17 mouse cellular contexts compared by ENCODE assay signal in the genomic region with DNA sequence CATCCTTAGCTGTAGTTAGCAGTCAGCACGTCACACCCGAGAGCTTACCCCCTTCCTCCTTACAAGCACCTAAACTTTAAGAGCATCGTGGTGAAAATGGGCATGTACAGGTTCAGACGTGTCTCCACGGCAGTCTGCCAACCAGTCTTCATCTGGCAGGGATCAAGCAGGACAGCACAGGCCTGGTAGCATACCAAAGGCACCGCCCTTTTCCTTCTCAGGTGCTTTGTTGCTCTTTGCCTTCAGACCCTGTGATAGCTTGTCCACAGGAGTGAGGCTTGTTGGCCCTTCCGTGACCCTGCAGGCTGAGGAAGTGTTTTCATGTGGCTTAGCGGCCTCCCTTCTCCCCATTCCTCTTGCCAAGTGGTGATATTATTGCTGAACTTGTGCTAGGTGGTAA. TPM values are rescaled to one million over a fixed set of nuclear protein-coding genes. Genes with fewer than 3 reads are reported as not detected.
DNase-seq lines count a peak whose midpoint lies in the region; ATAC-seq lines count a peak whose summit lies in the region.
"Had no signal": no experiment of that assay in that cellular context is flagged by ENCODE, and none has a peak within 500 bp of the region (broad histone marks: within the 10 kb centered on the region; RNA-seq: fewer than 3 reads in every experiment).

No protein-coding gene starts in this region.

- H3K9ac ChIP-seq in heart, embryonic 11.5 days (ENCODE audit: low read depth, low read length): no peak overlapping the region
- H3K9ac ChIP-seq in intestine, embryonic 15.5 days: no peak overlapping the region
- H3K9ac ChIP-seq in limb, embryonic 15.5 days: no peak overlapping the region

- H3K27me3 ChIP-seq in heart, embryonic 11.5 days (ENCODE audit: control insufficient read depth, insufficient read depth, low read length): no peaks in the 10 kb centered on the region
- H3K27me3 ChIP-seq in embryonic facial prominence, embryonic 10.5 days (replicated peaks; ENCODE audit: low read depth, poor library complexity, severe bottlenecking): no peaks in the 10 kb centered on the region
- no peaks in the 10 kb centered on the region for H3K27me3 ChIP-seq in intestine, embryonic 15.5 days (replicated peaks)
- H3K27me3 ChIP-seq in limb, embryonic 15.5 days: no peaks in the 10 kb centered on the region
- H3K27me3 ChIP-seq: Patski had no signal

- peaks cover 20% of the 10 kb centered on the region for H3K4me1 ChIP-seq in heart, embryonic 11.5 days (ENCODE audit: control insufficient read depth, insufficient read depth, low read length)
- H3K4me1 ChIP-seq in embryonic facial prominence, embryonic 10.5 days: 0 out of 2 replicates have a peak, but pooled peaks cover 3% of the 10 kb centered on the region
- H3K4me1 ChIP-seq in intestine, embryonic 15.5 days (replicated peaks): 0 out of 2 replicates have a peak, but pooled peaks cover 3% of the 10 kb centered on the region
- H3K4me1 ChIP-seq in limb, embryonic 15.5 days: peaks cover 19% of the 10 kb centered on the region

- peak; percentile 86 for DNase-seq in heart, adult 11 months
- DNase-seq in embryonic facial prominence, embryonic 10.5 days (ENCODE audit: low spot score): peak; percentile 25
- no peak for DNase-seq in liver
- DNase-seq in left cerebral cortex, adult 11 months (ENCODE audit: low spot score): no peak
- no peak for DNase-seq in layer of hippocampus, adult 9-11 months
- DNase-seq: cerebellum, adult 2 months; heart, adult 2 months; right cerebral cortex, postnatal 25 days; thymus, postnatal 14 days had no signal

- H3K36me3 ChIP-seq in heart, embryonic 11.5 days (ENCODE audit: control insufficient read depth, insufficient read depth, low read length): 0 out of 2 replicates have a peak, but pooled peaks cover 2% of the 10 kb centered on the region
- peaks cover 13% of the 10 kb centered on the region for H3K36me3 ChIP-seq in embryonic facial prominence, embryonic 10.5 days (replicated peaks)
- no peaks in the 10 kb centered on the region for H3K36me3 ChIP-seq in intestine, embryonic 15.5 days
- peaks cover 8% of the 10 kb centered on the region; the same call in 1 of the 2 replicates for H3K36me3 ChIP-seq in limb, embryonic 15.5 days

- 82% methylated on average over 8 of the region's 8 CpGs for WGBS in heart, embryonic 11.5 days (ENCODE audit: insufficient replicate concordance)
- 81% methylated on average over 8 of the region's 8 CpGs for WGBS in embryonic facial prominence, embryonic 10.5 days
- WGBS in intestine, embryonic 15.5 days: 71% methylated on average over 8 of the region's 8 CpGs
- 67% methylated on average over 8 of the region's 8 CpGs for WGBS in limb, embryonic 15.5 days

- ATAC-seq in heart, embryonic 11.5 days (replicated peaks; ENCODE audit: insufficient number of reproducible peaks, low FRiP score, low TSS enrichment): no peak
- ATAC-seq in intestine, embryonic 15.5 days: 0 out of 2 replicates have a peak, but pooled peaks have one; percentile 14
- peak; percentile 36; the same call in 1 of the 2 replicates for ATAC-seq in limb, embryonic 15.5 days (ENCODE audit: insufficient number of reproducible peaks, low FRiP score, low TSS enrichment, low read depth)
- ATAC-seq: hindbrain, postnatal 0 days; Patski had no signal

- no peak overlapping the region for H3K4me2 ChIP-seq in heart, embryonic 11.5 days
- H3K4me2 ChIP-seq in intestine, embryonic 15.5 days (replicated peaks): no peak overlapping the region
- no peak overlapping the region for H3K4me2 ChIP-seq in limb, embryonic 15.5 days
- H3K4me2 ChIP-seq: midbrain, embryonic 11.5 days had no signal

- H3K27ac ChIP-seq in heart, embryonic 11.5 days (ENCODE audit: low read depth, low read length): no peak overlapping the region
- no peak overlapping the region for H3K27ac ChIP-seq in embryonic facial prominence, embryonic 10.5 days (replicated peaks)
- H3K27ac ChIP-seq in intestine, embryonic 15.5 days: no peak overlapping the region
- H3K27ac ChIP-seq in limb, embryonic 15.5 days: no peak overlapping the region
- H3K27ac ChIP-seq: heart, adult 2 months; hindbrain, postnatal 0 days; layer of hippocampus, adult 2 months had no signal

- no peak overlapping the region for H3K4me3 ChIP-seq in heart, embryonic 11.5 days (ENCODE audit: low read depth, low read length)
- no peak overlapping the region for H3K4me3 ChIP-seq in embryonic facial prominence, embryonic 10.5 days
- no peak overlapping the region for H3K4me3 ChIP-seq in intestine, embryonic 15.5 days (replicated peaks)
- H3K4me3 ChIP-seq in limb, embryonic 15.5 days: no peak overlapping the region
- H3K4me3 ChIP-seq: heart, adult 2 months; layer of hippocampus, adult 2 months had no signal

- no peaks in the 10 kb centered on the region for H3K9me3 ChIP-seq in heart, embryonic 11.5 days (replicated peaks; ENCODE audit: control insufficient read depth, low read length)
- H3K9me3 ChIP-seq in embryonic facial prominence, embryonic 10.5 days: no peaks in the 10 kb centered on the region
- H3K9me3 ChIP-seq in intestine, embryonic 15.5 days: no peaks in the 10 kb centered on the region
- no peaks in the 10 kb centered on the region for H3K9me3 ChIP-seq in limb, embryonic 15.5 days

RNA-seq across cellular contexts. Expression of a gene that starts 15.2 kb away (rescaled TPM):
- polyA plus RNA-seq in heart, embryonic 11.5 days (2014; fragmentation: Nextera tagmentation; extraction: Ambion mirVana): 0.21 and 0.42 TPM in 2 replicates
- polyA plus RNA-seq in embryonic facial prominence, embryonic 10.5 days (2016; fragmentation: Nextera tagmentation; extraction: Ambion mirVana): 0.14 and 0.27 TPM in 2 replicates
- 0.10 and 0.21 TPM in 2 replicates for polyA plus RNA-seq in intestine, embryonic 15.5 days (2015; fragmentation: Nextera tagmentation; extraction: Ambion mirVana)
- 0.13 and 0.16 TPM in 2 replicates for polyA plus RNA-seq in limb, embryonic 15.5 days (2015; fragmentation: Nextera tagmentation; extraction: Ambion mirVana)
- polyA plus RNA-seq: brain, embryonic 14.5 days; cerebellum, adult 2 months; heart, adult 2 months; hindbrain, postnatal 0 days; Patski had no signal

RNA-seq across cellular contexts. Expression of a gene that starts 50.7 kb away (rescaled TPM):
- polyA plus RNA-seq in heart, embryonic 11.5 days (2014; fragmentation: Nextera tagmentation; extraction: Ambion mirVana): 78.0 and 86.2 TPM in 2 replicates
- polyA plus RNA-seq in embryonic facial prominence, embryonic 10.5 days (2016; fragmentation: Nextera tagmentation; extraction: Ambion mirVana): 34.9 and 38.1 TPM in 2 replicates
- polyA plus RNA-seq in intestine, embryonic 15.5 days (2015; fragmentation: Nextera tagmentation; extraction: Ambion mirVana): 35.9 and 41.5 TPM in 2 replicates
- 60.8 and 63.5 TPM in 2 replicates for polyA plus RNA-seq in limb, embryonic 15.5 days (2015; fragmentation: Nextera tagmentation; extraction: Ambion mirVana)

Comparison
In these comparisons a context has a peak if more than half of its experiments do, and no peak if none do; other contexts are left out.
1. DNase-seq: peak in heart, adult 11 months (single experiment) and embryonic facial prominence, embryonic 10.5 days (single experiment); none in liver (single experiment), left cerebral cortex, adult 11 months (single experiment) and layer of hippocampus, adult 9-11 months (single experiment).